Mouse (Mus musculus) heart, adult 2 months (tissue): ENCODE measurements at regions not wholly inside any gene's neighbourhood (a gene's known extent, or its start where the extent isn't known, plus 50 kb on each side); places are given as distances from the start of the nearest gene placed in this dataset.

Source experiments
- CTCF ChIP-seq: fragments of 200-600 bp; IDR thresholded peaks from 2 replicates; pipeline ENCODE4 v1.8.1; 2022; ENCODE audit warnings: antibody characterized with exemption, mild to moderate bottlenecking, moderate library complexity
- POLR2A ChIP-seq: fragments of 200-500 bp; IDR thresholded peaks from 2 replicates; pipeline ENCODE4 v1.6.1; 2011; ENCODE audit warnings: mild to moderate bottlenecking, low read depth, low read length, control low read depth; ENCODE audit not compliant: insufficient read depth

GRCm38 (mm10) chr2:179318046-179318445 is 124.2 kb upstream of the Cdh4 start:
- TF ChIP-seq POLR2A (no peak), CTCF (no peak)
